Mouse (Mus musculus) hindbrain, embryonic 14.5 days (tissue): ENCODE measurements around the gene Vash1. TPM values are rescaled to one million over a fixed set of nuclear protein-coding genes. Genes with fewer than 3 reads are reported as not detected.

Experiments
- ATAC-seq: fragments of 200-750 bp; cut with Nextera tagmentation; 2 replicates; pipeline ENCODE4 v1.8.0; 2017; ENCODE audit warnings: moderate number of reproducible peaks, mild to moderate bottlenecking, moderate TSS enrichment, moderate library complexity; ENCODE audit not compliant: low FRiP score
- DNase-seq: peaks from one replicate; pipeline ENCODE4 v3.0.0-alpha.2; 2015; ENCODE audit warnings: low spot score
- H3K27ac ChIP-seq: fragments of 300-500 bp; sonication (generic); 2 replicates; pipeline ENCODE4 v1.5.1; 2014; ENCODE audit warnings: mild to moderate bottlenecking, moderate library complexity
- H3K27me3 ChIP-seq: fragments of 300-500 bp; sonication (generic); 2 replicates; pipeline ENCODE4 v1.6.1; 2014; ENCODE audit warnings: mild to moderate bottlenecking, low read length, mixed read lengths; ENCODE audit not compliant: control insufficient read depth, insufficient read depth
- H3K36me3 ChIP-seq: fragments of 300-500 bp; sonication (generic); replicated peaks from 2 replicates; pipeline ENCODE4 v1.6.1; 2014; ENCODE audit not compliant: control insufficient read depth, insufficient read depth
- H3K4me1 ChIP-seq: fragments of 300-500 bp; sonication (generic); replicated peaks from 2 replicates; pipeline ENCODE4 v1.6.1; 2014; ENCODE audit warnings: antibody characterized with exemption, low read length, mixed read lengths; ENCODE audit not compliant: control insufficient read depth, insufficient read depth
- H3K4me2 ChIP-seq: fragments of 300-500 bp; sonication (generic); replicated peaks from 2 replicates; pipeline ENCODE4 v1.6.1; 2014; ENCODE audit warnings: mild to moderate bottlenecking, moderate library complexity
- H3K4me3 ChIP-seq: fragments of 300-500 bp; sonication (generic); replicated peaks from 2 replicates; pipeline ENCODE4 v1.5.1; 2014; ENCODE audit warnings: mild to moderate bottlenecking, low read length
- H3K9ac ChIP-seq: fragments of 300-500 bp; sonication (generic); 2 replicates; pipeline ENCODE4 v1.6.1; 2014
- H3K9me3 ChIP-seq: fragments of 300-500 bp; sonication (generic); 2 replicates; pipeline ENCODE4 v1.6.1; 2016; ENCODE audit warnings: low read length; ENCODE audit not compliant: control insufficient read depth
- WGBS: fragments of 180-500 bp; shearing (Covaris S2); extraction: QIAGEN DNeasy Blood & Tissue Kit; methylation state at CpG from one replicate; pipeline ENCODE4 v1.1.7; 2014; 5-methylcytosine and 5-hydroxymethylcytosine counted together
- polyA plus RNA-seq: library from polyadenylated mRNA; unstranded; fragments of >200 nt; fragmentation: Nextera tagmentation; extraction: Ambion mirVana; gene quantifications from 2 replicates; pipeline ENCODE4 v1.2.1, GENCODE M21; 2014

The Vash1 gene
- 27.5 and 31.2 TPM in 2 replicates for polyA plus RNA-seq

DNA sequence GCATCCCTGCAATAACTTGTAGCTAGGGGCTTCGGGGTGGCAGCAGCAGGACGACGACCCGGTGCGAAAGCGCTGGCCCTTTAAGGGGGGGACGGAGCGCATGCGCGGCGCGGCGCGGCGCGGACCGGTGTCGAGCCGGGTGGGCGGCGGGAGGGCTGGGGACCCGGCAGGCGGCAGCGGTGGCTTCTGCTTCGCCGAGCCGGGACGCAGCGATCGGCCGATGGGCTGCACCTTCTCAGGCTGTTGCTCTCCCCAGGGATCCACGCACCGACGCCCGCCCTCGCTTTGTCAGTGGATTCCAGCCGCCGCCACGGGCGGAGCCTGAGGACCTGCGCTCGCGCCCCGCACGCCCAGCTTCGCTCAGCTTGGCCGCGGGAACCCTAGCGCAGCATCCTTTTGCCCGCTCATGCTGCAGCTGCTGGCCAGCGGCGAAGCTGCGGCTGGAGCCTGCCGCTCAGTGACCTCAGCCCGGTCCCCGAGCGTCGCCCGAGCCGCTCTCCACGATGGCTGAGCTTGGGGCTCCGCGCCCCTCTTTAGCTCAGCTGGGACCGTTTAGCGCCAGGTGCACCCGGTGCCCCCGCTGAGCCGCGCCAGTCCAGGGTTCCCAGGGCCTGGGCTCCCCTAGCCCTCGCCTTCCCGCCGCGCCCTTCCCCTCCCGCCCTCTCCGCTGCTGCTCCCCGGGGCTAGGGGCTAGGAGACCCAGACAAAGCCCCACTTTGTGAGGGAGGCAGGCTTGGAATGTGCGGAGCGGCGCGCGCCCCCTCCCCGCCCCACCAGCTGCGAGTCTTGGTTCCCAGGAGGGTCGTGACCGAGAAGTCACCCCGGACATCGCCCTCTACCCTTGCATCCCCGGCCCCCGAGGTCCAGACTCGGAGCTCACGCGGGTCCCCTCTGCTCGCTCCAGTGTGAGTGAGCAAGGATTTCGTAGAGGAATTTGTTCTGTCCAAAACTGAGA, at the start of gene Vash1:
Gene Vash1, plus strand, starts transcription at position 110 of the 955 bp plus-strand sequence.
- Histone ChIP-seq H3K4me3 (peak within 1 kb of the TSS; percentile 98), H3K9me3 (no peaks in the 10 kb centered on the region), H3K36me3 (no peaks in the 10 kb centered on the region; the same call in 1 of the 2 replicates), H3K27me3 (no peaks in the 10 kb centered on the region), H3K9ac (peak within 1 kb of the TSS; percentile 100), H3K27ac (peak within 1 kb of the TSS; percentile 97), H3K4me1 (peaks cover 28% of the 10 kb centered on the region), H3K4me2 (peak within 1 kb of the TSS; percentile 78)
- under 1% methylated on average over 84 of the region's 94 CpGs for WGBS
- ATAC-seq: peak; percentile 78
- peak; percentile 86 for DNase-seq

DNA sequence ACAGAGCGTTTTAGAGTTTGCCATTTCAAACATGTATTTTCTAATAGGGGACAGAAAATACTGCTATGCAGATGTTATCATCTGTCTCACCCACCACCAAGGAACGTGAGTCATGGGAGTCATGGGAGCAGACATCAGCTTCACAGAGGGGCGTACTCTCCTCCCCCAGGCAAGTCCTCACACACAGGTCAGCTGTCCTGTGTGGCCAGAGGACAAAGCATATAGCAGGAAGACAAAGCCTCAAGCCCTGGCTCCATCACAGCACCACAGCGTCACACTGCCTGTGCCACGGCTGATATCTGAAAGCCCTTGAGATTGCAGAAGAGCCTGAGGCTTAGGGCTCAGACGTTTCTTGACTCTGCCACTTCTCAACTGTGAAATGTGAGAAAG, 49.7 kb upstream of the Vash1 start:
- H3K36me3 ChIP-seq: no peaks in the 10 kb centered on the region
- ATAC-seq (no peak), DNase-seq (no peak)
- no peak overlapping the region for H3K9ac ChIP-seq
- H3K9me3 ChIP-seq: no peaks in the 10 kb centered on the region
- no peak overlapping the region for H3K4me2 ChIP-seq
- no peak overlapping the region for H3K4me3 ChIP-seq
- no peaks in the 10 kb centered on the region for H3K4me1 ChIP-seq
- no peaks in the 10 kb centered on the region for H3K27me3 ChIP-seq
- WGBS: 77% methylated on average over 6 of the region's 6 CpGs
- H3K27ac ChIP-seq: no peak overlapping the region

DNA sequence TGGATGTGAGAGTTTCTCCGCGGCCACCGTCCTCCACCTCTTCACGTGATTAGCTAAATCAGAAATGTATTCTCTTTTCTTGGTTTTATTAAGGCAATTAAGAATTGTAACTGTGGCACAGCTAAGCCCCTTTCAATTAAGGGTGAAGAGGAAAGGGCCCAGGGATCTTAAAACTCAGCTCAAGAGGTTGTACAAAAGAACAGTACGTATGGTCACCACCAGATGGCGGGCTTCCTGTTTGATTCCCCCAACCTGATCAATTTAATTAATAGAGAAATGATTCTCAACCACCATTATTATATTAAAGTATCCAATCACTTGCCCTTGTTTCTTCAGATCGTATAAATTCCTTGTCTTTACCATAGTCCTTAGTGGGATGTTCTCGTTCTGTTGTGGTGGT, 36.7 kb upstream of the Vash1 start:
- ATAC-seq (no peak), DNase-seq (peak; percentile 70)
- Histone ChIP-seq H3K27ac (no peak overlapping the region), H3K9ac (no peak overlapping the region), H3K4me1 (peaks cover 22% of the 10 kb centered on the region), H3K4me3 (no peak overlapping the region), H3K36me3 (no peaks in the 10 kb centered on the region), H3K9me3 (no peaks in the 10 kb centered on the region), H3K27me3 (no peaks in the 10 kb centered on the region), H3K4me2 (no peak overlapping the region)
- WGBS: 38% methylated on average over 8 of the region's 8 CpGs

DNA sequence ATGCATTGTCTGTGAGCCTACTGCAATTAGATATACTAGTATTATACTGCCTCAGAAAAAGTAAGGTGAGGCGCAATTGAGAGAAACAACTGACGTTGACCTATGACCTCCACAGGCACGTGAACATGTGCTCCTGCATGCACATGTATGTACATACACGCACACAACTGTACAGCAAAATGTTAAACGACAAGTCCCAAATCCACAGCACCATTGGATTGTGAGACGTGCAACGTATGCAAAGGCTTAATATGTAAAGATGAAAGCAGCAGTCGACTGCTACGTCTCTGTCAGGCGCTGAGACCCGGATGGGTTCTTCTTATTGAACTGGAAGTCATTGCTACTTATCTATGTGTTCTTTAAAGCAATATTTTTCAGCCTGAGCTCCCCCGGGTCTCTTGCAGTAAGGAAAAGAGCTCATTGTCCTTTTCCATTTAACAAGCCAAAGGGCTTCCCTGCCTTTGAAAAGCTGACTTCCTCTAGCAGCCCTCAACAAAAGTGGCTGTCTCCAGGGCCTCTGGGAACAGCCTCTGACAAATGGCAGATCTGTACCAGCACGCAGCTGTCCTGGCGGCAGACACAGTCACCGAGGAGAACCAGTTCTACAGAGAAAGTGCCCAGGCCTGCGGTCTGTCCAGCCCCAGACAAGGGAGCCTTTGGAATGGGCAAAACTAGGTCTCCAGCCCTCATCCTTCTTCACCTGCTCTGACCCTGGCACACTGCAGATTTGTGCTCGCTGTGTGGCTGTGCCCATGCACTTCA, 33.8 kb upstream of the Vash1 start:
- H3K4me3 ChIP-seq: no peak overlapping the region
- no peaks in the 10 kb centered on the region for H3K36me3 ChIP-seq
- peaks cover 29% of the 10 kb centered on the region for H3K4me1 ChIP-seq
- DNase-seq (peak; percentile 48), ATAC-seq (peak; percentile 56)
- 34% methylated on average over 17 of the region's 17 CpGs for whole genome bisulfite sequencing
- H3K4me2 ChIP-seq: 0 out of 2 replicates have a peak overlapping the region, but pooled peaks have one; percentile 2
- H3K9ac ChIP-seq: no peak overlapping the region
- no peaks in the 10 kb centered on the region for H3K27me3 ChIP-seq
- peak overlapping the region; percentile 49 for H3K27ac ChIP-seq
- no peaks in the 10 kb centered on the region for H3K9me3 ChIP-seq

DNA sequence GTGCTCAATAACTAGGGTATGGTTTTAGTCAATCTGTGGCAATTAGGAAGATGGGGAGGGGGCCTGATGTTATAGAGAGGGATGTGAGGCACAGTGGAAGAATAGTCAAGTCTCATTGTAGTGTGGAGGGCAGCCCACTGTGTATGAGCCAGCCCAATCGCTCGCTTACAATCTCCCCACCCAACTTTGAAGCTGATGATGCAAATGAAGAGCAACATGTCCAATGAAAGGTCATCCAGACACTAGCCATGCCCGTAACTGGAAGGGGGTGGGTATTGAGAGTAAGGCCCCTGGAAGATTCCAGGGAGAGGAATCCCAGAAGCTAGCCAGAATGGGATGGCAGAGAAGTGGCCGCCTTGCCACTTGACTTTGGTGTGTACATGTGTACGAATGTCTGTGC, 33.0 kb upstream of the Vash1 start:
- DNase-seq: no peak

DNA sequence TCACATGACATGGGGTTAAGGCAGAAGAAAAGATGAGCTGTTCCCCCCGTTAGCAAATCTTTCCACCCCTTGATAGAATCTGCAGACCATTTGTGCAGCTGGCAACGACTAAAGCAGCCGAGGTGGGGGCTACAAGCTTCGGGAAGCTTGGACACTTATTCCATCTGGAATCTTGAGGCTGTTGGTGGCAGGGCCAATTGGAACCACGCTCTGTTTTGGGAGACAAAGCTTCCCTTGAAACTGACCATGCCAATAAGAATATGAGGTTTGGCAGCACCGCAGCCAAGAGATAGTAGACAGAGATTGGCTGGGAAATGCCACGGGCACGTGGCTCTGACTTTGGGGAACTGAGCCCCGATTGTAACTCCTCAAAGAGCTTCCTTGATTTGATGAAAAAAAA, 31.7 kb upstream of the Vash1 start:
- Histone ChIP-seq H3K27me3 (no peaks in the 10 kb centered on the region), H3K4me1 (peaks cover 29% of the 10 kb centered on the region), H3K27ac (peak overlapping the region; percentile 30; the same call in 1 of the 2 replicates), H3K4me3 (no peak overlapping the region), H3K36me3 (no peaks in the 10 kb centered on the region), H3K4me2 (no peak overlapping the region), H3K9me3 (no peaks in the 10 kb centered on the region), H3K9ac (no peak overlapping the region)
- DNase-seq (no peak), ATAC-seq (no peak)
- WGBS: 54% methylated on average over 9 of the region's 9 CpGs

More for the DNA sequence above, 33.0 kb upstream of the Vash1 start:
- Histone ChIP-seq H3K9me3 (no peaks in the 10 kb centered on the region), H3K4me1 (peaks cover 29% of the 10 kb centered on the region), H3K9ac (no peak overlapping the region), H3K36me3 (no peaks in the 10 kb centered on the region), H3K27me3 (no peaks in the 10 kb centered on the region), H3K4me2 (no peak overlapping the region), H3K4me3 (no peak overlapping the region), H3K27ac (no peak overlapping the region)
- WGBS: 74% methylated on average over 5 of the region's 5 CpGs
- no peak for ATAC-seq

DNA sequence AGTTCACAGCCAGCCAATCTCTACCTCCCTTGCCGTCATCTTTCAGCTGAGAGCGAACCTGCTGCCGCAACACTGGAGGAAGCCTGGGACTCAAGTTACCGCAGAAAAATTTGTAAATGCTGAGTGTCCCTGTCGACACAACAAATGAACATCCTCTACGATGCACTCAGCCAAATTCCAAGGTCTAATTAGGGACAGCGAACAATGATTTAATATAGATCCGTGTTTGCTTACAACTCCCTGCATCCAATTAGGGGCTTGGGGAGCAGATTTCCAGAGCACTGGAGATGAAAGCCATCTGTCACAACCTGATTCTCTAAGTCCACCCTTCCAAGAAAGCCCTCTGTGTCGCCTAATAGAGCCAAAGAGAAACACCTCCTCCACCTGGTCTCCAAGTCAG, 31.2 kb upstream of the Vash1 start:
- Histone ChIP-seq H3K9me3 (no peaks in the 10 kb centered on the region), H3K27ac (0 out of 2 replicates have a peak overlapping the region, but pooled peaks have one; percentile 30), H3K4me3 (no peak overlapping the region), H3K27me3 (no peaks in the 10 kb centered on the region), H3K36me3 (no peaks in the 10 kb centered on the region), H3K4me1 (peaks cover 33% of the 10 kb centered on the region), H3K4me2 (no peak overlapping the region), H3K9ac (no peak overlapping the region)
- WGBS: 38% methylated on average over 9 of the region's 9 CpGs
- ATAC-seq (no peak), DNase-seq (no peak)

DNA sequence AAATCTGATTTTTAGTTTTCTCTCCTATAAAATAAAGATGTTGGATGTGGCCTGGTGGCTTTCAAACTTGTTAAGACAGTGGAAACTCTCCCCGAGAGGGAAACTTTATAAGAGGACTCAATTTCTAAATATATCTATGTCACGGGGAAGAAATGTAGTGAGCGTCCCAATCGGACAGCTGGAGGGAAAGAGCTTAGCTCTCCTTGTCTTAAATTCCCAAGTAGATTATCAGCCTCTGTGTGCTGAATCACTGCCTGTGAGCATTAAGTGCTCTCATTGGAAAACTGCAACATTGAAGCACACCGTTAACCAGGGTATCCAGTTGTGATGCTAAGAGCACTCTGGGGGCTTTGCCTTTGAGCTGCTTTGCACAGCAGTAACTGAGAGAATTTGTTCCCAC, 30.8 kb upstream of the Vash1 start:
- 78% methylated on average over 5 of the region's 5 CpGs for WGBS
- no peak for ATAC-seq
- H3K27ac ChIP-seq: 0 out of 2 replicates have a peak overlapping the region, but pooled peaks have one; percentile 30
- no peak overlapping the region for H3K4me2 ChIP-seq
- DNase-seq: no peak
- no peaks in the 10 kb centered on the region for H3K27me3 ChIP-seq
- H3K9me3 ChIP-seq: no peaks in the 10 kb centered on the region
- no peaks in the 10 kb centered on the region for H3K36me3 ChIP-seq
- H3K4me3 ChIP-seq: no peak overlapping the region
- H3K9ac ChIP-seq: no peak overlapping the region
- H3K4me1 ChIP-seq: peaks cover 37% of the 10 kb centered on the region

DNA sequence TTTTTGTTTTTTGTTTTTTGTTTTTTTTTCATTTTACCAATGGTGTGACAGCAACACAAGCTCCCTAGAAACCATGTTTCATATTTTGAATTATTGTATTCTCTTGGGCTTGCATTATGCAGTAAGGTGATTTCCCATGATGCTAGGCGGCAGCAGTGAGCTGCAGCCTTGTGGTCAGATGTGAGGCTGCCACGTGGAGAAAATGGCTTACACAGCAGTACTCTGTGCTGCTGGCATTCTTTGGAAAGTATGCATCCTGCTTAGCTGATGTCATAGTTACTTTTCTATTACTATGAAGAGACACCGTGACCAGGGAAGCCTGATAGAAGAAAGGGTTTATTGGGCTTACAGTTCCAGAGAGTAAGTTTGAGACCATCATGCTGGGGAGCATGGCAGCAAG, 30.0 kb upstream of the Vash1 start:
- ATAC-seq (no peak), DNase-seq (no peak)
- Histone ChIP-seq H3K4me2 (no peak overlapping the region), H3K9me3 (no peaks in the 10 kb centered on the region), H3K4me3 (no peak overlapping the region), H3K4me1 (peaks cover 37% of the 10 kb centered on the region), H3K27me3 (no peaks in the 10 kb centered on the region), H3K9ac (no peak overlapping the region), H3K27ac (no peak overlapping the region), H3K36me3 (no peaks in the 10 kb centered on the region)
- WGBS: 71% methylated on average over 3 of the region's 3 CpGs
